Mouse (Mus musculus) heart, adult 2 months (tissue): ENCODE measurements around the gene Vta1.

Source experiments
- CTCF ChIP-seq: fragments of 200-600 bp; IDR thresholded peaks from 2 replicates; pipeline ENCODE4 v1.8.1; 2022; ENCODE audit warnings: antibody characterized with exemption, mild to moderate bottlenecking, moderate library complexity
- EP300 ChIP-seq: fragments of 200-500 bp; IDR thresholded peaks from 2 replicates; pipeline ENCODE4 v1.6.1; 2011; ENCODE audit warnings: low read depth, low read length, control low read depth; ENCODE audit not compliant: insufficient read depth

GRCm38 (mm10) chr10:14685663-14686062, 19.7 kb downstream of the Vta1 start:
- TF ChIP-seq EP300 (no peak), CTCF (peak; percentile 31)
